Mouse (Mus musculus) adipocyte (in vitro differentiated cells): ENCODE results near the gene Dpy19l3.
A peak's percentile ranks its signal among the peaks of the same experiment; 100 is the strongest.

Source experiments
- DNase-seq: peaks from one replicate; pipeline ENCODE4 v3.0.0-alpha.2; 2016; ENCODE audit warnings: low spot score

The Dpy19l3 gene

DNA sequence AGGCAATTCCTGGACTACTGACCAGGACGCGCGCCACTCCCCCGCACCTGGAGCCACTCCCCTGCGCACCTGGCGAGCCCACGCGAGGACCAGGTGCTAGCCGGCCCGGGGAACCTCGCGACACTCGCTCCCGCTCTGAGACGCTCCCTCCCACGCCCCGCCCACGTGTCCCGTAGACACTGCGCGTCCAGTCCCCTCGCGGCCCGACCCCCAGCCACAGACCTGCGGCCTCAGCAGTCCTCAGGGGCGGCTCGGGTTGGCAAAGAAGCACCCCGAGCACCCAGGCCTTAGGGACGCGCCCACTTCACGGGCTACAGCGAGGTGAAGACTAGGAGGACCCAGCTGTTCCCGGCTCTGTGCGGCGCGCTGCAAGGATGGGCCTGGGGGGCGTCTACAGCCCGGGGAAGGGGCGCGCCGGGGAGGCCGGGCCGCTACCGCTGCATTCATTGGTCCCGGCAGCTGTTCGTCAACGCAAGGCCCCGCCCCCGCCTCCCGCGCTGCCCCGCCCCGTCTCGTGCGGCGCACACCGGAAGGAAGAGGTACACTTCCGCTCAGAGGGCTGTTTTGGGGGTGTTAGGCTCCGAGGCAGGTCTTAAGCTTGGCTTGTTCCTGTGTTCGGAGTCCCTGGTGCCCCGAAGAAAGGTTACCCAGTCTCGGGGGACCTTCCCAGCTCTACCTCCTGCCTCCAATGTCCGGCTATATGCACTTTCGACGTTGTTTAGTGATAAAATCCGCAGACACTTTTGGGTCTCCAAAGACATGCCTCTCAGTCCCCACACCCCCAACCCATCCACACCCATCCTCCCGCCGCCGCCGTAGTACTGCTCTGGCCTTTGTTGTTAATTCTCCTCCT lies at the start of gene Dpy19l3:
Dpy19l3 (minus strand) TSS at position 422 of the 853 bp plus-strand sequence.
- peak; percentile 62 for DNase-seq

- peak; percentile 82 for DNase-seq
Observed at GRCm38 (mm10) chr7:35802906-35803595, 48.8 kb upstream of the Dpy19l3 start, which contains the start of gene Zfp507. Zfp507 (minus strand) TSS chr7:35803003.

DNA sequence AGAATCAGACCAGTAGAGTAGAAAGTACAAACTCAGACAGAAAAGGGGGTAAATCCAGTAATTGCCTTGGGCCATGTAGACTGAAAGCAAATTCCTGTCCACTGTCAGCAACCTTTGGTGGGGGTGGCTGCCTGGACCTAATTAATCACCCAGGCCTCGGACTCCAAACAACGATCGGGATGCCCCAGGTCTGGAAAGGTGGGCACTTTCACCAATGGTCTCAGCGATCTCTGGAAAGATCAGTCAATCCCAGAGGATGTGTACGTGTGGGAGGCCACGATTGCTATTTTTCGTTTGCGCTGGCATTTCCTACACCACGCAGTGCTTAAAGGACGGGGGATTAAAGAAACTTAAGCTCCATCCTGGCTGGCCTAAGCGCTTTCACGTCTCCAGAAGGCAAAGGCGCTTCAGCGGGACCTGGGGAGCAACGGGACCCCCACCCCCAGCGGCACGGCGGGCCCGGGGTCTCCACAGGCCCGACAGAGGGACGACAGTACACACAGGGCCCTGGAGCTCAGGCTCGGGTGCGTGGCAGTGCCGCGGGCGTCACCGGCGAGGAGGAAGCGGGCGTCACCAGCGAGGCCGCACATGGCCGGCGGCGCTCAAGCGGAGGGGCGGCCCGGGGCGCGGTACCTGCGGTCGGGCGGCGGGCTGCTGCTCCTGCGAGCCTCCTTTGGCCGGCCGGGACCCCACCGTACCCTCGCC lies 48.1 kb upstream of the Dpy19l3 start:
- DNase-seq, result peak; percentile 14

DNA sequence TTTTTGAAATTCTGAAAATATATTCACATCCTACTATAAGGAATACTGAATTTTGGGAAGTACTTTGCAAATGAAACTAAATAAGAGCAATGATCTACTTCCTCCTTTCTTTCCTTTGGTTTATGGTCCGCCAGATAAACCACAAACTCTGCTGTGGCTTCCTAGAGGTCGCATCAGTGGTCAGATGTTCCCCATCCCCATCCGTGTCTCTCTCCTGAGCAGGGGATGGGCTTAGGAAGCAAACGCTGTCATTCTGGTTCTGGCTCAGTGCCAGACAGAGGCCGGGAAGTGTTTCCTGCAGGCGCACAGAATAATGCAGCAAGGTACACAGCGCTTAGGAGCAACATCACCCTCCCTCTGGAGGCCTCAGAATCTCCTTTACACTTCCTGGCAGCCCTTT lies 41.9 kb upstream of the Dpy19l3 start:
- no peak for DNase-seq

DNA sequence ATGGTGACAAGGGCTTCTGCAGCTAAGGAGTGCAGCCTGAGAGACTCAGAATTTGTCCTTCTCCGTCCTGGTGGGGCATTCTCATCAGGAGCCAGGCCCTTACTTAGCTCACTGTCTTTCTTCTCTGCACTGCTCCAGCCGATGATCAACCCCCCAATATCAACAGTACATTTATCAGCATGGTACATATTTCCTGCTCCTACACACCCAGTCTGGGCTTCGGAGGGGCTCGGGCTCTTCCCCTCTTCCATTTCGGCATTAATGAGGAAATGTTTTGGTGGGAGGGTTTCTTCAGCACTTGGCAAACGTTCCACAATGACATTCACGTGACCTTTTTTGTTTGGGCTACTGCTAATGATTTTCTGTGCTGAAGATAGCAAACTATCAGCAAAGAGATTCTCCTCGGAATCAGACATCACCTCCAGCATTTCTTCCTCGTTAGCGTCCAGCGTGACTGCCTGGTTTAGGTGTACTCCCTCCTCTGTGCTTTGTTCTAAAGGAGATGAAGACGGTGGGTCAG lies 40.0 kb upstream of the Dpy19l3 start:
- DNase-seq, result no peak

- no peak for DNase-seq
Observed at GRCm38 (mm10) chr7:35792150-35792848, 38.0 kb upstream of the Dpy19l3 start.

GRCm38 (mm10) chr7:35790926-35791325 lies 36.7 kb upstream of the Dpy19l3 start:
- DNase-seq, result no peak

GRCm38 (mm10) chr7:35790201-35790600 lies 35.9 kb upstream of the Dpy19l3 start:
- peak; percentile 8 for DNase-seq

DNA sequence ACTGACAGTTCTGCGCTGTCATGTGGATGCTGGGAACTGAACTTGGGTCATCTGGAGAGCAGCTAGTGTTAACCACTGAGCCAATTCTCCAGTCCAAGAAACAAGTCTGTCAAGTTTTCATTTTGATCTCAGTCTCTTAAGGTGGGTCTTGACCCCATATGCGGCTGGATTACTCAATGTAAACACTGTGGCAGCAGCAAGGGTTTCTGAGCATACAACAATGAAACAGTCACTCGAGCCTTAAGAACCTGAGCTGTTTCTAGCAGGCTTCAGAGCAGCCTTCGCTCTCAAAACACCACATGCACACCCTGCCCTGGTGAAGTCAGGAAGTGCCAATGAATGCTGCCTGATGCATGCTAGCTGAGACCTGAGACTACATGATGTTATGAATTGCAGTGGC lies 31.3 kb upstream of the Dpy19l3 start:
- no peak for DNase-seq

- no peak for DNase-seq
Observed at GRCm38 (mm10) chr7:35782252-35782651, 28.0 kb upstream of the Dpy19l3 start.

DNA sequence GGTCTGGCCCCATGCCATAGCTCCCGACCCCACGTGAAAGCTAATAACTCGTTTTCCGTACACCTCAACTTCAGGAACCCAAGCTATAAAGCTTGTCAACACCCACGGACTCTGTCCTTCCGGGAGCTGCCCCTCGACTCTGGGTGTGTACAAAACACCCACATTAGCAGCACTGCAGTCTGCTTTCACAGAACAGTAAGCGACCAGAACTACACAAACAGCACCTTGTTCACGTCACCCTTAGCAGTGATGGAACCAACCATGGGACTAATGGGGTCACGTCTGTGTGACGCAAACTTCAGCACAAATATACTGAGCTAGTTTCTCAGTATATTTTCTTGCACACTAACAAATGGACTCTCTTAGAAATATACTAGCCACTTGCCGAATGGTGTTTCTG lies 19.9 kb upstream of the Dpy19l3 start:
- DNase-seq, result no peak

DNA sequence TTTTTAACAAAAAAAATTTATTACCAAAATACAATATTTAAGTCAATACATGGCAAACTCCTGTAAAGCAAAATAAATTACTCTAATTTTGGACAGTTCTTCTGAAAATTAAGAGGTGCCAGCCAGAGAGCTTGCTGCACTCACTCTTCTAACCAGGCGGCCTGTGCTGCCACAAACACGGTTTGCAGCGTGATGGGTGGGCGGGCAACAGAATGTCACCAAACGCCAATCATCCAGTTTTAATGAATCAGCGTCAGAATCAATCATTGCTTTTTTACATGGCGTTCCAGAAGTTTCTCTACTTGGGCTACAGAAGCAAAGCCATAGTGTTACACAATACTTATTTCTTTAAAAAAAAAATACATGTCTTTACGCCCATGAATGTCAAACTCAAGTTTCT lies 18.1 kb upstream of the Dpy19l3 start:
- no peak for DNase-seq

DNA sequence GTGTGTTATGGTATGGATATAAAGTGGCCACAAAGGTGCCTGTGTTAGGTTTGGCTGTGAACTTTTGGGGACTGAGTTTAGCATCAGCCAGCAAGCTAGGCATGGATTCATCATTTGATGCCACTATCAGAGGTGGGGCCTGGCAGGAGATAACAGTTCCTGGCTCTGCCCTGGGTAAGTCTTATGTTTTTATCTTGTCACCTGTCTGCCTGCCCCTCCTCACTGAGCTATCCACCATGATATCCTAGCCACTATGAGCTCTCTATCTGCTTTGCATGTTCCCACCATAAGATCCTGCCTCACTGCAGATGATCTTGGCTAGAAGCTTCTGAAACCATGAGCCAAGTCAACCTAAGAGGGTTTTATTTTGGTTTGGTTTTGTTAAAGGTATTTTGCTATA lies 16.9 kb upstream of the Dpy19l3 start:
- no peak for DNase-seq

- DNase-seq, result no peak
Observed at GRCm38 (mm10) chr7:35770122-35770521, 15.9 kb upstream of the Dpy19l3 start.

- DNase-seq, result no peak
Observed at GRCm38 (mm10) chr7:35764461-35764860, 10.2 kb upstream of the Dpy19l3 start.

DNA sequence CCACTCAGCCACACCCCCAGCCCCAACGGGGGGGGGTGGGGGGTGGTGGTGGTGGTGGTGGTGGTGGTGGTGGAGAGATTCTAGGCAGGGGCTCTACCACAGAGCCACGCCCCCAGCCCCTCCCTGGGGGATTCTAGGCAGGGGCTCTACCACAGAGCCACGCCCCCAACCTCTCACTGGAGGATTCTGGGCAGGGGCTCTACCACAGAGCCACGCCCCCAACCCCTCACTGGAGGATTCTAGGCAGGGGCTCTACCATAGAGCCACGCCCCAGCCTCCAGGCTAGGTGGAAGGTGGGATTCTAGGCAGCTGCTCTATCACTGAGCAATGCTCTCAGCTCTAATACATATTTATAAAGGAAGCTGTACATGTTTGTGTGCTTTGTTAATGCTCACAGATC lies 7.5 kb upstream of the Dpy19l3 start:
- no peak for DNase-seq

- no peak for DNase-seq
Observed at GRCm38 (mm10) chr7:35759602-35760001, 5.3 kb upstream of the Dpy19l3 start.

GRCm38 (mm10) chr7:35756510-35757440 lies 2.5 kb upstream of the Dpy19l3 start:
- no peak for DNase-seq

DNA sequence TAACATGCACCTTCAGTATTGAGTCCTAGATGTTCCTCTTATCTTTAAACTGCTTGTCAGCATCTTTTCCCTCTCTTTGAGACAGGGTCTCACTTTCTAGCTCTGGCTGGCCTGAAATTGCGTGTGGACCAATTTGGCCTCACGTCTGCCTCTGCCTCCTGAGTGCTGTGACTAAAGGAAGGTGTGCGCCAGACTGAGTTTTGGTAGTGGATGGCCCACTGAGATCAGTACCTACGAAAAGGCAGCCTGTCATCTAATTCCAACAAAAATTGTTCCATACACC lies 573 bp upstream of the Dpy19l3 start:
- DNase-seq, result no peak

DNA sequence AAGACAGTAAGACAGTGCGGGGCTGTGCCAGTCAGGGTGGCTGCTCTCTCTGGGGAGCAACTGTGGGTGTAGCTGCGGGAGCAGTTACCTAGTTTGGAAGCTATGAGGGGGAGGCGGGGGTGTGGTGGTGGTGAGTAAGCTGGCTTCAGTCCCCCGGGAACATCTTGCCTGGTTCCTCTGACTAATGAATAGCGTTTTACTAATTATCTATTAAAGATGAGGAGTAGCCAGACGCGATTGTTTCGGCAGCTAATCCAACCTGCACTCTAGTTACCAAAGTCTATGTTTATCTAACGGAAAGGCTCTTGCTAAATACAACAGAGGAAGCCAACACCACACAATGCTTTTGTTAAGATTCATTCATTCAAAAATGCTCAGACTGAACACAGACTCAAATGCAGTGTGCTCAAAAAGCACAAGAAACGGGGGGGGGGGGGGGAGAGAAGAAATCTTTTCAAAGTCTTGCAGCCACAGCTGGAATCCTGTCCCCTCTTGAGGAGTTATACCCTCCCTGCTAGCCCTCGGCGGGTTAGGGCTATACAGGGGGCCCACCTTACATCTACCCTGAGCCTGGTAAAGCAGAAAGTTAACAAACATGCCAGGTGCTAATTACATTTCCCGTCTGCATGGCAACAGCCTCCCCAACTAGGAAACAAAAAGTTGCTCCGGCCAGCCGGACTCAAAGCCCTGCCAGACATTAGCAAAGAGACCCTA lies 778 bp downstream of the Dpy19l3 start:
- no peak for DNase-seq
